Mouse (Mus musculus): Measurements from ENCODE around the gene Fam187a.

- no peak for TF ChIP-seq POLR2A (IDR thresholded peaks at IDR 0.05; ENCODE audit: borderline replicate concordance, insufficient read depth, low read length)
- TF ChIP-seq CTCF (IDR thresholded peaks at IDR 0.05; ENCODE audit: borderline replicate concordance, insufficient read depth, low read depth, low read length), result no peak
Measured at GRCm38 (mm10) chr11:102890096-102890495, 5.1 kb downstream of the Fam187a start.

All from cerebellum, adult 2 months (tissue).